Mouse (Mus musculus) megakaryocyte-erythroid progenitor cell, adult 5 weeks (primary cell): Measurements from ENCODE around the gene Gm10024. TPM values are rescaled to one million over a fixed set of nuclear protein-coding genes. Genes with fewer than 3 reads are reported as not detected.

Experiments used
- polyA plus RNA-seq: library from polyadenylated mRNA; stranded (reverse); fragments of >175 nt; gene quantifications from 2 replicates; pipeline ENCODE4 v1.2.3, GENCODE M21; 2012

The Gm10024 gene
- polyA plus RNA-seq, result not detected in 2 replicates

GRCm38 (mm10) chr10:77711157-77711556 is at the start of gene Gm10024:
Gene Gm10024 (plus strand): TSS chr10:77711457.

DNA sequence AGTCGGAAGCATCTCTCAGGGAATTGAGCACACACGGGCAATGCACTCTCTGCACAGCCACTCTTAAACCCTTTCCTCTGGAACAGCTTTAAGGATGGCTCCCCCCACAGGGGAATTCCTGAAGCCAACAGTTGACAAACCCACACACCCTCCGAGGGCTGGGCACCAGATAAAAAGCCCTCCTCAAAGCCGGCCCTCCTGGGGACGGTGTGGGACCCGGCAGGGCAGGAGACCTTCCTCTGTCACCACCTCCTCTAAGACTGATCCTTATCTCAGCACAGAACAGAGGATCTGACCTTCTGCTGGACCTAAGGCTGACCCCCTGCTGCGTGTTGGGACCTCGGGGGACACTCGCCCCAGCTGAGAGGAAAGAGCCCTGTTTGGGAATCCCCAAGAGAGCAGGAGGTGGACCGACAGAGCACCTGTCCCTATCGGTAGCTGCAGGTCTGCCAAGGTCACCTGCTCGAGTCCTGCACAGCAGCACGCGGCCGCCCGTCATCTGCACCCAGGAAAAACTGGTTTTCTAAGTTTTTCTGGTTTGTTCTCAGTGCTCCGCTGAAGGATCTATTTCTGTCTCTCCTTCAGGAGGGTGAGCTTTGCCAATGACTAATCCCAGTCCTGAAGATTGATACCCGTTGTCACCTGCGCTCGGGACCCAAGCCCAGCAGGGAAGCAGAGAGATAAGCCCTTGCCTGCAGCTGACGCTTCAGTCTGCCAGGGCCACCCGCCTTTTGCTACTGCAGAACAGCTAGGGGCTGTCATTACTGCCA is 25.2 kb upstream of the Gm10024 start, which contains the start of gene Tspear:
Gene Tspear, plus strand, starts transcription at position 675 of the 770 bp plus-strand sequence.

GRCm38 (mm10) chr10:77690356-77690807 is 20.9 kb upstream of the Gm10024 start, which contains the start of gene Gm19402:
Gene Gm19402 (minus strand): TSS chr10:77690757.

GRCm38 (mm10) chr10:77697133-77697532 is 14.1 kb upstream of the Gm10024 start, which contains the start of gene Gm9508:
Gene Gm9508 (minus strand): TSS chr10:77697233.

GRCm38 (mm10) chr10:77706326-77706725 is 4.9 kb upstream of the Gm10024 start, which contains the start of gene Gm10272:
Gene Gm10272 (plus strand): TSS chr10:77706626.

GRCm38 (mm10) chr10:77715507-77715906 is 4.2 kb downstream of the Gm10024 start, which contains the start of gene Gm10142:
Gene Gm10142 (plus strand): TSS chr10:77715807.

DNA sequence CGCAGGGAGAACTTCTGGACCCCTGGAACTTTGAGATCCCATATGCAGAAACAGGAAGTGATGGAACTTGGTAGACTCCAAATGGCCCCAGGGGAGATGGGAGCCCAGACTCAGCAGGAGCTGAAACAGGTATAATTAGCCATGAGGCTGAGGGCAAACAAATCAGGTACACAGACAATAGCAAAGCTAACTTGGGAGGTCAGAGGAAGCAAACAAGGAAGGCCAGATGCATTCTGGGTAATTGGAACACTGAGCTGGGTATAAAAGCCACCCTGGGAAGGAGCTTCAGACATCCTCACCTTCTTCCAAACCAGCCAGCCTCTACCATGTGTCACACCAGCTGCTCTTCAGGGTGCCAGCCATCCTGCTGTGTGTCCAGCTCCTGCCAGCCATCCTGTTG is 9.0 kb downstream of the Gm10024 start, which contains the start of gene Krtap12-1:
Gene Krtap12-1, plus strand, starts transcription at position 301 of the 400 bp plus-strand sequence.

DNA sequence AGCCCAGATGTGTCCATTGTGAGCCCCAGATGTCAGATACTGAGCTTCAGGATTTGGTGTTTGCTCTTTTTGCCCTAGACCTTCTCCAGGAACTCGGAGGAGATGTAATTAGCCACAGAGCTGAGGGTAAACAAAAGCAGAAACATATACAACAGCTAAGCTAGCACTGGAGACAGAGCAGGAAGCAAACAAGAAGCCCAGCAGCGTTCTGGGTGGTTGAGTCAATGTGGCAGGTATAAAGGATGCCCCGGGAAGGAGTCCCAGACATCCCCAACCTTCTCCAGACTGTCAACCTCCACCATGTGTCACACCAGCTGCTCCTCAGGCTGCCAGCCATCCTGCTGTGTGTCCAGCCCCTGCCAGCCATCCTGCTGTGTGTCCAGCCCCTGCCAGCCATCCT is 14.9 kb downstream of the Gm10024 start, which contains the start of gene Gm10100:
Gene Gm10100, plus strand, starts transcription at position 301 of the 400 bp plus-strand sequence.

DNA sequence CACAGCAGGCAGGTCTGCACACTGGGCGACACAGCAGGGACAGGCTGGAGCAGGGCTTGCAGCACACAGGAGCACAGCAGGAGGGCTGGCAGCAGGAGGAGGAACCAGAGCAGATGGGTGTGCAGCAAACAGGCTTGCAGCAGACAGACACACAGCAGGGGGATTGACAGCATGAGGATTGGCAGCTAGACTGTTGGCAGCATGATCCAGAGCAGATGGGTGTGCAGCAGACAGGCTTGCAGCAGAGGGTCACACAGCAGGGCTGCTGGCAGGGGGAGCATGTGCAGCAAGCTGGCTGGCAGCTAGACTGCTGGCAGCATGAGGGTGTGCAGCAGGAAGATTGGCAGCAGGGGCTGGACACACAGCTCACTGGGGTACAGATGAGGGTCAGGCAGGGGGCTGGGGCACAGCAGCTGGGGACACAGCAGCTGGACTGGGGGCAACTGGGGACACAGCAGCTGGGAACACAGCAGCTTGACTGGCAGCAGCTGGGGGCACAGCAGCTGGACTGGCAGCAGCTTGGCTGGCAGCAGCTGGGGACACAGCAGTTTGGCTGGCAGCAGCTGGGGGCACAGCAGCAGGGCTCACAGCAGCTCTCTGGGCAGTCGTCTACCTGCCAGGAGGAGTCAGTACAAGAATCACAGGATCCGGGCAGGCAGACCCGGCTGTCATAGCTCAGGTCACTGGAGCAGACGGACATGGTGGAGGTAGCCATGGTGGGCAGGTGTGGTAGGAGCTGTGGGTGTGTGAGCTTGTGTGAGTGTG is 30.8 kb downstream of the Gm10024 start, which contains the start of gene Gm18596:
Gene Gm18596, minus strand, starts transcription at position 715 of the 765 bp plus-strand sequence.

DNA sequence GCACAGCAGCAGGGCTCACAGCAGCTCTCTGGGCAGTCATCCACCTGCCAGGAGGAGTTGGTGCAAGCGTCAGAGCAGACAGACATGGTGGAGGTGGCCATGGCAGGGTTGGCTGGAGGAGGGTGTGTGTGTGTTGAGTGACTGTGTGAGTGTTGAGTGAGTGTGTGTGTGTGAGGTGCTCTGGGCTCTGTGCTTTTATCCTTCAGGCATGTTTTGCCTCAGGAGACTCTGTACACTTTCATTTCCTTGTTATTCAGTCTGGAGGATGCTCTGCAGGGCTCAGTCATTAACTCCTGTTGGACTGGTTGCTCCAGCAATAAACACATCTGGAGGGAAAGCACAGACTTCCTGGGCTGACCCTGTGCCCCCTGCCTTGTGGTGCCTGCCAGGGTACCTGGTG is 40.0 kb downstream of the Gm10024 start, which contains the start of gene Gm9736:
Gene Gm9736, minus strand, starts transcription at position 101 of the 400 bp plus-strand sequence.

DNA sequence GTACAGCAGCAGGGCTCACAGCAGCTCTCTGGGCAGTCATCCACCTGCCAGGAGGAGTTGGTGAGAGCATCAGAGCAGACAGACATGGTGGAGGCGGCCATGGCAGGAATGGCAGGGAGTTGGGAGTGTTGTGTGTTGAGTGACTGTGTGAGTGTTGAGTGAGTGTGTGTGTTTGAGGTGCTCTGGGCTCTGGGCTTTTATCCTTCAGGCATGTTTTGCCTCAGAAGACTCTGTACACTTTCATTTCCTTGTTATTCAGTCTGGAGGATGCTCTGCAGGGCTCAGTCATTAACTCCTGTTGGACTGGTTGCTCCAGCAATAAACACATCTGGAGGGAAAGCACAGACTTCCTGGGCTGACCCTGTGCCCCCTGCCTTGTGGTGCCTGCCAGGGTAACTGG is 48.3 kb downstream of the Gm10024 start, which contains the start of gene Gm3233:
Gene Gm3233, minus strand, starts transcription at position 101 of the 400 bp plus-strand sequence.

Other genes with a start within 250 kb of the Gm10024 start
- 75.0 and 77.7 TPM in 2 replicates for gene Fam207a, start 195.7 kb upstream of the Gm10024 start, polyA plus RNA-seq
- gene Itgb2, start 181.2 kb upstream of the Gm10024 start, polyA plus RNA-seq, result 23.7 and 24.8 TPM in 2 replicates
- 119 and 164 TPM in 2 replicates for gene Pttg1ip, start 129.7 kb upstream of the Gm10024 start, polyA plus RNA-seq
- 207 and 270 TPM in 2 replicates for gene Sumo3, start 105.4 kb upstream of the Gm10024 start, polyA plus RNA-seq
- 2.6 TPM in 1 of 2 replicates, not detected in the other for gene Gm49325, start 105.3 kb upstream of the Gm10024 start, polyA plus RNA-seq
- gene Ube2g2, start 89.2 kb upstream of the Gm10024 start, polyA plus RNA-seq, result 43.2 and 45.3 TPM in 2 replicates
- gene Tspear, start 24.9 kb upstream of the Gm10024 start, polyA plus RNA-seq, result 0.16 and 0.70 TPM in 2 replicates
- gene Gm19402, start 20.7 kb upstream of the Gm10024 start, polyA plus RNA-seq, result not detected in 2 replicates
- gene Gm9508, start 14.2 kb upstream of the Gm10024 start, polyA plus RNA-seq, result 0.09 TPM in 1 of 2 replicates, not detected in the other
- not detected in 2 replicates for gene Gm10272, start 4.8 kb upstream of the Gm10024 start, polyA plus RNA-seq
- gene Gm10142, start 4.3 kb downstream of the Gm10024 start, polyA plus RNA-seq, result not detected in 2 replicates
- not detected in 2 replicates for gene Krtap12-1, start 9.1 kb downstream of the Gm10024 start, polyA plus RNA-seq
- gene Gm10100, start 15.0 kb downstream of the Gm10024 start, polyA plus RNA-seq, result not detected in 2 replicates
- gene Gm18596, start 31.2 kb downstream of the Gm10024 start, polyA plus RNA-seq, result not detected in 2 replicates
- gene Gm9736, start 39.9 kb downstream of the Gm10024 start, polyA plus RNA-seq, result not detected in 2 replicates
- not detected in 2 replicates for gene Gm3233, start 48.2 kb downstream of the Gm10024 start, polyA plus RNA-seq
- gene Gm3238, start 59.9 kb downstream of the Gm10024 start, polyA plus RNA-seq, result not detected in 2 replicates
- not detected in 2 replicates for gene Gm7138, start 65.5 kb downstream of the Gm10024 start, polyA plus RNA-seq
- not detected in 2 replicates for gene Gm3250, start 71.1 kb downstream of the Gm10024 start, polyA plus RNA-seq
- gene Gm7137, start 76.7 kb downstream of the Gm10024 start, polyA plus RNA-seq, result not detected in 2 replicates
- gene Gm9639, start 83.6 kb downstream of the Gm10024 start, polyA plus RNA-seq, result not detected in 2 replicates
- not detected in 2 replicates for gene Gm19668, start 87.7 kb downstream of the Gm10024 start, polyA plus RNA-seq
- not detected in 2 replicates for gene Gm9507, start 100.4 kb downstream of the Gm10024 start, polyA plus RNA-seq
- not detected in 2 replicates for gene Gm2696, start 103.2 kb downstream of the Gm10024 start, polyA plus RNA-seq
- not detected in 2 replicates for gene Krtap10-4, start 115.6 kb downstream of the Gm10024 start, polyA plus RNA-seq
- not detected in 2 replicates for gene Krtap10-10, start 124.5 kb downstream of the Gm10024 start, polyA plus RNA-seq
- not detected in 2 replicates for gene Gm36176, start 135.3 kb downstream of the Gm10024 start, polyA plus RNA-seq
- 0.12 TPM in 1 of 2 replicates, not detected in the other for gene Gm10318, start 141.4 kb downstream of the Gm10024 start, polyA plus RNA-seq
- not detected in 2 replicates for gene Gm3285, start 150.5 kb downstream of the Gm10024 start, polyA plus RNA-seq
- gene Lrrc3, start 191.1 kb downstream of the Gm10024 start, polyA plus RNA-seq, result 0.07 and 0.10 TPM in 2 replicates